Mouse (Mus musculus) heart, postnatal 0 days (tissue): ENCODE measurements at regions not wholly inside any gene's neighbourhood (a gene's known extent, or its start where the extent isn't known, plus 50 kb on each side); places are given as distances from the start of the nearest gene placed in this dataset.

Source experiments
- ATAC-seq: fragments of 200-750 bp; cut with Nextera tagmentation; 2 replicates; pipeline ENCODE4 v1.8.0; 2017; ENCODE audit warnings: low read depth, moderate number of reproducible peaks, moderate library complexity; ENCODE audit not compliant: insufficient read depth
- DNase-seq: peaks from one replicate; pipeline ENCODE4 v3.0.0-alpha.2; 2016; ENCODE audit warnings: low spot score
- H3K27ac ChIP-seq: fragments of 300-500 bp; sonication (generic); 2 replicates; pipeline ENCODE4 v1.5.1; 2014; ENCODE audit warnings: low read depth, mild to moderate bottlenecking
- H3K27me3 ChIP-seq: fragments of 300-500 bp; sonication (generic); 2 replicates; pipeline ENCODE4 v1.6.1; 2014; ENCODE audit warnings: low read length, mixed read lengths; ENCODE audit not compliant: control insufficient read depth, insufficient read depth
- H3K36me3 ChIP-seq: fragments of 300-500 bp; sonication (generic); replicated peaks from 2 replicates; pipeline ENCODE4 v1.6.1; 2014; ENCODE audit warnings: low read length, mixed read lengths; ENCODE audit not compliant: control insufficient read depth, insufficient read depth
- H3K4me1 ChIP-seq: fragments of 300-500 bp; sonication (generic); 2 replicates; pipeline ENCODE4 v1.6.1; 2014; ENCODE audit warnings: antibody characterized with exemption; ENCODE audit not compliant: control insufficient read depth, insufficient read depth
- H3K4me2 ChIP-seq: fragments of 300-500 bp; sonication (generic); 2 replicates; pipeline ENCODE4 v1.6.1; 2014; ENCODE audit warnings: low read depth, mild to moderate bottlenecking, low read length, moderate library complexity
- H3K4me3 ChIP-seq: fragments of 300-500 bp; sonication (generic); 2 replicates; pipeline ENCODE4 v1.5.1; 2014; ENCODE audit warnings: low read depth, low read length
- H3K9ac ChIP-seq: fragments of 300-500 bp; sonication (generic); replicated peaks from 2 replicates; pipeline ENCODE4 v1.6.1; 2014; ENCODE audit warnings: low read depth, low read length, mixed read lengths
- H3K9me3 ChIP-seq: fragments of 300-500 bp; sonication (generic); replicated peaks from 2 replicates; pipeline ENCODE4 v1.6.1; 2016; ENCODE audit warnings: low read length; ENCODE audit not compliant: control insufficient read depth
- CTCF ChIP-seq: IDR thresholded peaks from 2 replicates; pipeline ENCODE4 v1.5.1; 2016; ENCODE audit warnings: antibody characterized with exemption, control low read depth, low read depth
- EP300 ChIP-seq: IDR thresholded peaks from 2 replicates; pipeline ENCODE4 v1.6.1; 2016; ENCODE audit warnings: antibody characterized with exemption, low read depth
- WGBS: fragments of 180-500 bp; shearing (Covaris S2); extraction: QIAGEN DNeasy Blood & Tissue Kit; methylation state at CpG from one replicate; pipeline ENCODE4 v1.1.7; 2014; 5-methylcytosine and 5-hydroxymethylcytosine counted together

- H3K4me3 ChIP-seq: no peak overlapping the region
- no peaks in the 10 kb centered on the region for H3K36me3 ChIP-seq
- H3K9ac ChIP-seq: no peak overlapping the region
- ATAC-seq (no peak), DNase-seq (no peak)
- no peak overlapping the region for H3K27ac ChIP-seq
- no peak overlapping the region for H3K4me2 ChIP-seq
- TF ChIP-seq CTCF (no peak), EP300 (no peak)
- no peaks in the 10 kb centered on the region for H3K27me3 ChIP-seq
- 53% methylated on average over 10 of the region's 10 CpGs for WGBS
- no peaks in the 10 kb centered on the region for H3K9me3 ChIP-seq
- H3K4me1 ChIP-seq: no peaks in the 10 kb centered on the region
These were observed 54.3 kb upstream of the Nrbf2 start for GRCm38 (mm10) chr10:67339371-67339929.

DNA sequence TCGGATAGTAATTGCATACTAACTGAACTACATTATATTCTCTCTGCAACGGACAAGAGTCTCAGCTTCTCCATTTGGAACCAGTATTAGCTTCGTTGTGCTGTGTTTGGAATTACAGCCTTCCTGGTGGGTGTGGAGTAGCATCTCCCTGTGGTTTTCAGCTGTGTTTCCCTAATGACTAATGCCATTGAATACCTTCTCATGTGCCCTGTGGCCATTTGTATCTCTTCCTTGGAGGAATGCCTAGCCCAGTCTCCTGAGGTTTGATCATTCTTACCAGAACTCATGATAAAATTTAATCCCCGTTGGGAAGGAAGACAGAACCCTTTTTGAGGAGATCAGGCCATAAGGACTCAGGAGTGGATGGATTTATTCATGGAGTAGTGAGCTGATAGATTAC, 59.6 kb upstream of the Nrbf2 start:
- no peaks in the 10 kb centered on the region for H3K36me3 ChIP-seq
- no peak for TF ChIP-seq EP300
- TF ChIP-seq CTCF: no peak
- H3K9me3 ChIP-seq: no peaks in the 10 kb centered on the region
- no peak for DNase-seq
- no peak overlapping the region for H3K4me3 ChIP-seq
- ATAC-seq: no peak
- H3K4me2 ChIP-seq: no peak overlapping the region
- WGBS: 81% methylated on average over 4 of the region's 4 CpGs
- H3K9ac ChIP-seq: no peak overlapping the region
- no peak overlapping the region for H3K27ac ChIP-seq
- no peaks in the 10 kb centered on the region for H3K4me1 ChIP-seq
- H3K27me3 ChIP-seq: no peaks in the 10 kb centered on the region

DNA sequence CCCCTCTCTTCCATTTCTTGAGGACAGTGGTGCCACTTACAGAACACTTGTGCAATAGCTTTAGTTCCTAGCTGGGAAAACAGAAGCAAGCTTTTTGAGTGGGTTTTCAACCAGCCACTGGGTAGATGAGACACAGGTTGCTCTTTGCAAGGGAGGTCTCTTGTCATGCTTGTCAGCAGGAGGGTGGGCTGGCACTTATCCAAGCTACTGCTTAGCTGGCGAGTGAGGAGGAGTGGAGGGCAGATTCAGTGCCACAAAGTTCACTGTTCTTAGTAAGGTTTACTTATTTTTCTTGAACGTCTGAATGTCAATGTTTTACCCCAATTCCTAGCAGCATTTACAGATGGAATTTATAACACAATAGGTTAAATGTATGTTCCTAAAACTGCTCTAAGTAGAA, 65.9 kb upstream of the Nrbf2 start:
- Histone ChIP-seq H3K27me3 (no peaks in the 10 kb centered on the region), H3K4me3 (no peak overlapping the region), H3K9ac (no peak overlapping the region), H3K27ac (no peak overlapping the region), H3K4me1 (no peaks in the 10 kb centered on the region), H3K4me2 (no peak overlapping the region), H3K9me3 (no peaks in the 10 kb centered on the region), H3K36me3 (no peaks in the 10 kb centered on the region)
- WGBS: 27% methylated on average over 2 of the region's 2 CpGs
- TF ChIP-seq CTCF (no peak), EP300 (no peak)
- DNase-seq: no peak
- ATAC-seq: no peak

- no peak overlapping the region for H3K27ac ChIP-seq
- TF ChIP-seq CTCF (no peak), EP300 (no peak)
These were observed 75.7 kb upstream of the Nrbf2 start for GRCm38 (mm10) chr10:67360793-67361192.

DNA sequence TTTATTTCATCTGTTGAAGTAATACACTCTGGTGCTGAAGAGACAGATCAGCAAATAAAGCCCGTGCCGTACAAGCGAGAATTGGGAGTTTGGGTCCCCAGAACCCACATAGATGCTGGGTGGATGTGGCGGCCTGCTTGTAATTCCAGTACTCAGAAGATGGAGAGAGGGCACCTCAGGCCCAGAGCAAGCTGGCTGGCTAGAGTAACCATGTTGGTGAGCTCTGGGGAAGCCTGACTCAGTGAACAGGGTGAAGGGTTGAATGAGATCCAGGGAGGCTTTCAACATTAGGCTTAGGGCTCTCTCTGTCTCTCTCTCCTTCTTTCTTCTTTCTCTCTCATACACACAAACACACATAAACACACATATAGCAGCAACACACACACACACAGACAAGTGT, 76.2 kb upstream of the Nrbf2 start:
- Histone ChIP-seq H3K4me2 (no peak overlapping the region), H3K9ac (no peak overlapping the region), H3K36me3 (no peaks in the 10 kb centered on the region), H3K27ac (no peak overlapping the region), H3K4me3 (no peak overlapping the region), H3K9me3 (no peaks in the 10 kb centered on the region), H3K4me1 (no peaks in the 10 kb centered on the region), H3K27me3 (no peaks in the 10 kb centered on the region)
- no peak for TF ChIP-seq EP300
- ATAC-seq: no peak
- WGBS: 91% methylated on average over 4 of the region's 4 CpGs
- no peak for DNase-seq

More at GRCm38 (mm10) chr10:67360793-67361192, 75.7 kb upstream of the Nrbf2 start:
- 73% methylated on average over 8 of the region's 8 CpGs for WGBS
- Histone ChIP-seq H3K9ac (no peak overlapping the region), H3K4me1 (no peaks in the 10 kb centered on the region), H3K4me2 (no peak overlapping the region), H3K4me3 (no peak overlapping the region), H3K9me3 (no peaks in the 10 kb centered on the region), H3K36me3 (no peaks in the 10 kb centered on the region), H3K27me3 (no peaks in the 10 kb centered on the region)
- DNase-seq (no peak), ATAC-seq (no peak)

GRCm38 (mm10) chr10:67364595-67364994, 79.5 kb upstream of the Nrbf2 start:
- Histone ChIP-seq H3K27ac (no peak overlapping the region), H3K9ac (no peak overlapping the region), H3K4me2 (no peak overlapping the region), H3K4me3 (no peak overlapping the region), H3K36me3 (no peaks in the 10 kb centered on the region), H3K27me3 (no peaks in the 10 kb centered on the region), H3K4me1 (no peaks in the 10 kb centered on the region), H3K9me3 (no peaks in the 10 kb centered on the region)
- 79% methylated on average over 3 of the region's 3 CpGs for WGBS
- TF ChIP-seq CTCF (no peak), EP300 (no peak)
- no peak for ATAC-seq
- DNase-seq: no peak
